Mouse (Mus musculus) ovary, postnatal 10 days (tissue): Measurements from ENCODE around the gene Tm9sf1.

Experiments
- DNase-seq: peaks from one replicate; pipeline ENCODE4 v3.0.0; 2022; ENCODE audit warnings: low spot score

Tm9sf1 gene

DNA sequence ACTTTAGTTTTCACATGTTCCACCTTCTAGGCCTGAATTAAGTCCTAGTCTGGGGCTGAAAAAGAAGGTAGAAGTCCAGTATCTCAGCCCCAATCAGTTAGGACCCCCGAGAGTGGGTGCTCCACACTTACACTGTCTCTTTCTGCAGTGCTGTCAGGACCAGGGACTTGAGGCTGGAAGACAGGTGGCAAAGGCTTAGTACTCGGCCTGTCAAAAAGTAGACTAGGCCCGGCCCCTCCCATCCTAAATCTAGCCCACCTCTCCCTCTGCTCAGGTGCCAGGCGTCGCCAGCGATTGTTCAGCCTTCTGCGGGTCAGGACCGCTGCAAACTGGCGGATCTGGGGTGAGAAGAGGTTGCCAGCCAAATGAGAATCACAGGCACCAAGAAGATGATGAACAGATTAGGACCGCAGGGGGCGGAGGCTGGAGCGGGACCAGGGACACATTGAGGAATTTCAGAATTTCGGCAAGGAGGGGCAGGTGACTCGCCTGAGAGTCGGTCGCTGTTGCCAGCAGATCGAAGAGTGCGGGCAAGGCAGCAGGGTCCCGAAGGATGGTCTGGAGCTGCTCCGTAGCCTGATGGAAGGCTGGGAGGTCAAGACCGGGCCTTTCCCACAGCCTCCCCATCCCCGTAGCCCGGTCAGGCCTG, 8.6 kb downstream of the Tm9sf1 start:
- no peak for DNase-seq

DNA sequence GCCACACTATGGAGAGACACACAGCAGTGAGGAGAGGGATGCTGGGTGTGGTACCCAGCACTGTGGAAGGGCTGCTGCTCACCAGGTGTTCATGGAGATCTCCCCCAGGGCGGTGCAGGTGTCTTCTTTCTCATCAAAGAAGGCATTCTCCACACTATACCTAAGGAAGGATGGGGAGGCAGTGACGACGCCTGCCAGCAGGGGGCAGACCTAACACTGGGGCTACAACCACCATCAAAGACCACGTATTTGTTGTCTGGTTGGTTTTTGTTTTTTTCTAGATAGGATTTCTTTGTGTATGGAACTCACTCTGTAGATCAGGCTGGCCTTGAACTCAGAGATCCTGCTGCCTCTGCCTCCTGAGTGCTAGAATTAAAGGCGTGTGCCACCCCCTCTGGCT, 14.3 kb downstream of the Tm9sf1 start:
- no peak for DNase-seq

DNA sequence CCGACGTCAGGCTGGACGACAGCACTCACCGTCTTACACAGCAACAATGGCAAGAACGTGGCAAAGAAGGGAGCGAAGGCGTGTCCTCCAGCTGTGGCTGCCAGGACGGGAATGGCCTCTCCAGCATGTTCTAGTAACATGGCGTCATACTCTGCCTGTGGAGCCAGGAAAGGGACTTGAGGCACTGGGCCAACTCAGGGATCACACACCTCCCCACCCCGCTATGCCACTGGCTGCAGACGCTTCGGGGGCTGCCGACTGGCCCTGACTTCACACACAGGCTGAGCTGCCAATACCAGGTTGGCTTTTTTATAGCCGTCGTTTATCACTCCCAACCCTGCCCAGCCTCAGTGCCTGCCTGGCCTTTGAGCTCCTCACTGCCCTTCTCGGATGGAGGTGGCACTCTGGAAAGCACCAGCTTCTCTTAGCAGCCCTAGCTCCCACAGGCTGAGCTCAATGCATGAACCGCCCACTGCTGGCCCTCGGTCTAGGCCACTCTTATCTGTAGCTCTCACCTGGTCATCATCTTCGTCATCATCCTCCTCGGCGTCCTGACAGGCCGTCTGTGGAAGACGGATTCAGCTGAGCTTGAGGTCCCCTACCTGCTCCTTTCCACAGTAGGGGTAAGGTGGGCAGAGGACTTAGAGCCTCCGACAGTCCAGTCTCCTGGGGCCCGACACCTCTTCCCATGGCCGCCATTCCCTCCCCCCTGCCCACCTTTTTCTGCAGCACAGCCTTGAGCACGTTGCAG, 15.4 kb downstream of the Tm9sf1 start:
- no peak for DNase-seq

DNA sequence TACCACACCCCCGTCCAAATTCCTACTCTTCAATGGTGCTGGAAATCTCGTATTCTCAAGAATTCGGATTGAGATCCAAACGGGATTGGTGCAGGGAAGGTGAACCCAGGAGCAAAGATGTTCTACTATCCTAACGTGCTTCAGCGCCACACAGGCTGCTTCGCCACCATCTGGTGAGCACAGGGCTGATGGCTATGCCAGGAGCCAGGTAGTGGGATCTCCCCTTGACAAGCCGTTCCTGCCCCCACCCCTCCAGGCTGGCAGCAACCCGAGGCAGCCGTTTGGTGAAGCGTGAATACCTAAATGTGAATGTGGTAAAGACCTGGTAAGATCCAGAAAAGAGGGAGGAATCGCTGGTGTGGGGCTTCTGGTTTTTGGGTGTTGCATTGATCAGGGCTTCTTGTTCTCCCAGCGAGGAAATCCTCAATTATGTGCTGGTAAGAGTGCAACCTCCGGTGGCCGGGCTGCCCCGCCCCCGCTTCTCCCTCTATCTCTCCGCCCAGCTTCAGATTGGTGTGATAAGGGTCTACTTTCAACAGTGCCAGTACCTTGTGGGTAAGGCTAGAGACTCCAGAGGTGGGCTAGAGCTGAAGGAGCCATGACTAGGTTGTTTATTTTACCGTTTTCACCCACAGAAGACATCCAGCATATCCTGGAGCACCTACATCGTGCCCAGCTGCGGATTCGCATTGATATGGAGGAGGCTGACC, 25.0 kb downstream of the Tm9sf1 start:
- no peak for DNase-seq

DNA sequence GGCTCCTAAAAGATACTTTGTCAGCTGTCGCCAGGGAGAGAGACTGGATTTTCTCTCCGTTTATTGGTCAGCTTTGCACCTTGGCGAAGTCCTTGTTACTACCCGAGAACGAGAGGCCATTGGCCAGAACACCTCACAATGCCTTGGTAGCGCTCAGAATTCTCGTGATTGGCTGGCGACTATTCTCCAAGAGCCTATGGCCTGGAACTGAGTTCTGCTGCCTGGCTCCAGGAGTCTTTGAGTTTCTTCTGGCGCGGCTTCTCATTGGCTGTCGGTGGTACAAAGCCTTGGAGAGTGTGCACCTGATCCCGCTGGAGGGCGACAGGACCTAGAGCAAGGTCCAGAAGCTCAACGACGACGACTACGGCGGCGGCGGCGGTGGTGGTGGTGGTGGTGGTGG, 25.8 kb downstream of the Tm9sf1 start, which contains the start of gene Rec8:
Rec8 (plus strand) TSS at position 216 of the 400 bp plus-strand sequence.
- DNase-seq: no peak

DNA sequence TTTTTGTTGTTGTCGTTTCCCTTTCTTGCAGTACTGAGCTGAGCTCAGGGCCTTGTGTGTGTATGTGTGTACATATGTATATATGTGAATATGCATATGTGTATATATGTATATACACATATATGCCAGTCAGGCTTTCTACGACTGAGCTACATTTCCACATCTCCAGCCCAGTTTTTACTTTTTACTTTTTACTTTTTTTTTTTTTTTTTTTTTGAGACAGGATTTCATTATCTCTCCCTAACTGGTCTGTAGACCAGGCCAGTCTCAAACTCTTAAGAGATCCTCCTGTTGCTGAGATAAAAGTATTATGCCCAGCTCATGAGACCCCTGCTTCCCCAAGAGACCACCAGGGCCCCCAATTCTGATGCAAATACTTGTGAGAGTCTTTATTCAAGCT, 26.8 kb downstream of the Tm9sf1 start:
- DNase-seq: no peak

DNA sequence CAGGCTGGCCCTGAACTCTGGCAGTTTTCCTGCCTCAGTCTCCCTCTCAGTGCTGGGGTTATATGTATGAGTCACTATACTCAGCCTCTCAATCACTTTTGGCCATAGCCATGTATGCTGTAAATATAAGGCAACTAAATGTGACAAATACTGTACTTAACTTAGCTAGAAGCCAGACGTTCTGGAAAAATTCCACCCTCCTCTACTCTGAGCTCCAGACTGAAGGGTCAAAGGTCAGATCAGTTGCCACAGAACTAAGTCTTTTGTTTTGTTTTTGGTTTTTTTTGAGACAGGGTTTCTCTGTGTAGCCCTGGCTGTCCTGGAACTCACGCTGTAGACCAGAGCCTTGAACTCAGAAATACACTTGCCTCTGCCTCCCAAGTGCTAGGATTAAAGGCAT, 27.7 kb downstream of the Tm9sf1 start:
- no peak for DNase-seq

DNA sequence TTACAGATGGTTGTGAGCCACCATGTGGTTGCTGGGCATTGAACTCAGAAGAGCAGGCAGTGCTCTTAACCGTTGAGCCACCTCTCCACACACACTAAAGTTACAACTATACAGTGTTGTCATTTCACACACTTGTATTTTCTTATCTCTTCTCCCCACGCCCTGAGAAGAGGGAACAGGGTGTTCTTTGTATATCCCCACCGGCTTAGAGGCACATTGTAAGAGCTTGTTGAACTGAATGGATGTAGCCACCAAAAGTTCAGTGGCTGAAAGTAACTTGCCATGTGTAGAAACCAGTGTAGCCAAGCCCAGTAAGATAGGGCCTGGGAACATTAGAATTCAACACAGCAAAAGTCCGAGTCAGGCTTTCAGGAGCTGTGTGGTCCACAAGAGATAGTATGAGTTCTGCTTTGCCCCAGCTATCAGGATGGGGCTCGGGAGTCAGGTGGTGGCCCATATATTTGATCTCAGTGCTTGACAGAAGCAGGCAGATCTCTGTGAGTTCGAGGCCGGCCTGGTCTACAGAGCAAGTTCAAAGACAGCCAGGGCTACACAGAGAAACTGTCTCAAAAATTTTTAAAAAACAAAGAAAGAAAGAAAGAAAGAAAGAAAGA, 28.9 kb downstream of the Tm9sf1 start:
- DNase-seq: no peak

DNA sequence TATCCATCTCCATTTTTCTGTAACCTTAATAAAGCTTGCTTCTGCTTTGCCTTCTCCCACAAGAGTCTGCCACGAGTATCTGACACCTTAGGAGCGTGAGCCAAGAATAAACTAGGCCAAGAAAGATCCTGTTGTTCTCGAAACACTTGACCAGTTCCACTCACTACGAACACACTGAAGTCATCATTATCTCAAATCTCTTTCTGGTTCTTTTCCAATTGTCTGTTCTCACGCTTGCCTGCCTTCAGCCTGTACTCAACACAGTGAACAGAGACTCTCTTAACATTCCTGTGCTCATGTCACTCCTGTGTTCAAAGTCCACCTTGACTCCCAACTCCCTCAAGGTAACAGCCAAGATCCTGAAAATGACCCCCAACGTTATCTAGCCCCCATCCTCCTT, 30.3 kb downstream of the Tm9sf1 start:
- DNase-seq: no peak

DNA sequence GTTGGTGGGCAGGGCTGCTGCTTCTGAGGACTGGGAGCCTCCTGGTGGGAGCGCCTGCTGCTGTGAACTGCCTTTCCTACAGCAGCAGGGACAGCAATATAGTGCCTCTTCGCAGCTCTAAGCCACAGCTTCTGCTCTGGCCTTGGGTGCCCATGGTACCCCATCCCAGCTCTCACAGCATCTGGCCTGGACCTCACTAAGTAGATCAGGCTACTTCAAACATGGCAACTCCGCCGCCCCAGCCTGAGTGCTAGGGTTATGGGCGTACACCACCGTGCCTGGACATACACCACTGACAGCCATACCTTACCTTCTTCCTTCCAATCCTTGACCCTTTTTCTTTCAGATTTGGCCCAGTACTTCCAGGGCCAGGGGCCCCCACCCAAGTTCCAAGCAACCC, 35.3 kb downstream of the Tm9sf1 start:
- no peak for DNase-seq

DNA sequence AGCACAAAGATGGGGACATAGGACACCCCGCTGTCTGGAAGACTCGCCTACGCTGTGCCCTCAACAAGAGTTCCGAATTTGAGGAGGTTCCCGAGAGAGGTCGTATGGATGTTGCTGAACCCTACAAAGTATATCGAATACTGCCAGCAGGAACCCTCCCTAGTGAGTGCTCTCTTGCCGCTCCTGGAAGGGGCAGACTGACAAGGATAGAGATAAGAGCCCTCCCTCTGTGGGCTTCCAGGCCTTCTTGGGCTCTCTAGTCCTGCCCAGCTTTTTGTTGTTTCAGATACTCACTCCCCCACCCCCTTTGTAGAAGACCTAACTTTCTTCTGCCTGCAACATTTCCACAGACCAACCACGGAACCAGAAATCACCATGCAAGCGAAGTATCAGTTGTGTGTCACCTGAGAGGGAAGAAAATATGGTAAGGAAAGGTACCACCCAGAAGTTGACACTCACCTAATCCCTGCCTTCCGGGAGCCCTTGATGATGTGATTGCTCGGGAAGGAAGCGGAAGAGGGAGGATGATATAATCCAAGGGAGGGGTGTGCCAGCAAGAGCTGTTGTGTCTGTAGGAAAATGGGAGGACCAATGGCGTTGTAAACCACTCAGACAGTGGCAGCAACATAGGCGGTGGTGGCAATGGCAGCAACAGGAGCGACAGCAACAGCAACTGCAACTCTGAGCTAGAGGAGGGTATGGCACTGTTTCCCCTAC, 37.7 kb downstream of the Tm9sf1 start:
- DNase-seq: no peak

DNA sequence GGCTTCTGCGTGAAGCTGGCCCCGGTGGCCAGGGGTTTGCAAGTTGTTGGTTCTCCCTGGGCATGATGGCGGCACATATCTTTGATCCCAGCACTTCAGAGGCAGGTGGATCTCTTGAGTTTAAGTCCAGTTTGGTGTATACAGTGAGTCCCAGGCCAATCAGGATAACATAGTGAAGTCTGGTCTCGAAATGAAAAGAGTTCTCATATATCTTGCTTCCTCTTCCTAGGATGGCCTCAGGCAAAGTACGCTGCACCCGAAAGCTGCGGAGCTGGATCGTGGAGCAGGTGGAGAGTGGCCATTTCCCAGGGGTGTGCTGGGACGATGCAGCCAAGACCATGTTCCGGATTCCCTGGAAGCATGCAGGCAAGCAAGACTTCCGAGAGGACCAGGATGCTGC, 38.8 kb downstream of the Tm9sf1 start:
- no peak for DNase-seq

DNA sequence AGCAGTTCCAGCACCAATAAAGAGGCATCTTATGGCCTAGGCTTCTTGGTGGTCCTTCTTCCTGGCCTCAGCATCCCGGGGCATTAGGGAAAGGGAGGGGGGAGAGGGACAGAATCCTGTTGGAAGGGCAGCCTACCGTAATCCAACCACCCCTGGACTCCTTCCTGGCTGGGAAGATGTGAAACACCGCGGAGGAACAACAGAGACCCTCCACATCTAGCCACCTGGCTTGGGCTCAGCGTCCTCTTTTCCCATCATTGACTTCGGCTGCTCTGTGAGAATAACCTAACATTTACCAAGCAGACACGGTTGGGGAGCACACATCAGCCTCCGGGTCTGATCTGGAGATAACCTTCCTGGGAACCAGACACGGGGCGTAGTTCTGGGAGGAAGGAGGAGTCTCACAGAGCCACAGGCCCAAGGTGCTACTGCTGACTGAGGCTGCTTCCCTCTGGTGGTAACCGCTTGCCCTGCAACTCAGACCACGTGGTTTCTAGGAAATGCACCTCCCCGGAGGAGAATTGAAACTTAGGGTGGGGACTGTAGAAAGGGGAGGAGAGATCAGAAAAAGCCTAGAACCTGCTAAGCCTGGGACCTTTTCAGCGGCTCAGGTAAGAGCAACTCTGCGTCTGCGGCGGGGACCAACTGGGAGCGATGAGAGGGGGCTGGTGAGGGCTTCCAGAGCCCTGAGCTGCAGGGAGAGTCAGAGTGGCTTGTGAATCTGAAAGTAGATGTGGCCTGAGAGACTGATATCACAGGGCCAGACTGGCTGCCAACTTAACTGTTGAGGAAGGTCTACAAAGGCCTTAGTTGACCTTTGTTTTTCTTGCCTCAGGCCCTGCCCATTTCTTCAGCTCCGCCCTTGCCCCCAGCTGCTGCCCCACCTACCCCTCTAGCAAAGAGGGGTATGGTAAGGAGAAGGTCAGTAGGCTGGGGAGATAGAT, 39.7 kb downstream of the Tm9sf1 start:
- peak; percentile 78 for DNase-seq

DNA sequence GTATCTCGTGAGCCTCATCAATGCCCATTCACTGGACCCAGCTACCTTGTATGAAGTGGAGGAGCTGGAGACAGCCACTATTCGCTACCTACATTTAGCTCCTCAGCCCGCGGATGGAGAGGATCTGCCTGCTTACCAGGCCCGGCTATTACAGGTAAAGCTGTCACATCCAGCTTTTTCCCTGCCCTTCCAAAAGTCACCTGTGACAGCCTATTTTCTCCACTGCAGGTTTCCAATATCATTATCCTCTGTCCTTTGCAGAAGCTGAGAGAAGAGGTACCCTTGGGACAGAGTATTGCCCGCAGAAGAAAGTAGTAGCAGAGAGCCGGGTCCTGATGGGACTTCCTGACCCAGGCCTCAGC, 40.4 kb downstream of the Tm9sf1 start, which contains the start of gene Irf9:
Irf9 (plus strand) TSS at position 301 of the 362 bp plus-strand sequence.
- no peak for DNase-seq

DNA sequence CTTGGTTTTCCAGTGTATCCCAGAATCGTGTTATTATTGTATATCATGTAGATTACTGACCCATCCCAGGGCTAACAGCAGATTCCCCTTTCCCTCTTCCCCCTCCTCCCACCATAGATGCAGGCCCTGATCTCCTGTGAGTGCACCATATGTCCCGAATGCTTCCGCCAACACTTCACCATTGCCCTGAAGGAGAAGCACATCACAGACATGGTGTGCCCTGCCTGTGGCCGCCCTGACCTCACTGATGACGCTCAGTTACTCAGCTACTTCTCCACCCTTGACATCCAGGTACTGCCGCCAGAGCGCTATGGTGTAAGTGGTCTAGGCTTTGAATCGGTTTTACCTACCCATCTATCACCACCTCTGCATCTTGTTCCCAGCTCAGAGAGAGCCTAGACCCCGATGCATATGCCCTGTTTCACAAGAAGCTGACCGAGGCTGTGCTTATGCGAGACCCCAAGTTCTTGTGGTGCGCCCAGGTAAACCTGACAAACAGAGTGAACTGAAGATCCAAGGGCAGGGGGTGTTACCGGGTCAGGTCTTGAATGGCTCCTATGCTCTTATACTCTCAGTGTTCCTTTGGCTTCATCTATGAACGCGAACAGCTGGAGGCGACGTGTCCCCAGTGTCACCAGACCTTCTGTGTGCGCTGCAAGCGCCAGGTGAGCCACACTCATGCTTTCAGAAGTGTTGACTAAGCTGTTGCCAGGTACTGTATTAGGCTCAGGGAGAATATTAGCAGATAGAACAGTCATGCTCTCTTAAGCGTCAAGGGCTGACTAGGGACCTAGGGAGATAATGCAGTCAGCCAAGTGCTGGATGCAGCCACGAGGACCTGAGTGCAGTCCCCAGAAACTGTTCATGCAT, 44.9 kb downstream of the Tm9sf1 start:
- DNase-seq: no peak

DNA sequence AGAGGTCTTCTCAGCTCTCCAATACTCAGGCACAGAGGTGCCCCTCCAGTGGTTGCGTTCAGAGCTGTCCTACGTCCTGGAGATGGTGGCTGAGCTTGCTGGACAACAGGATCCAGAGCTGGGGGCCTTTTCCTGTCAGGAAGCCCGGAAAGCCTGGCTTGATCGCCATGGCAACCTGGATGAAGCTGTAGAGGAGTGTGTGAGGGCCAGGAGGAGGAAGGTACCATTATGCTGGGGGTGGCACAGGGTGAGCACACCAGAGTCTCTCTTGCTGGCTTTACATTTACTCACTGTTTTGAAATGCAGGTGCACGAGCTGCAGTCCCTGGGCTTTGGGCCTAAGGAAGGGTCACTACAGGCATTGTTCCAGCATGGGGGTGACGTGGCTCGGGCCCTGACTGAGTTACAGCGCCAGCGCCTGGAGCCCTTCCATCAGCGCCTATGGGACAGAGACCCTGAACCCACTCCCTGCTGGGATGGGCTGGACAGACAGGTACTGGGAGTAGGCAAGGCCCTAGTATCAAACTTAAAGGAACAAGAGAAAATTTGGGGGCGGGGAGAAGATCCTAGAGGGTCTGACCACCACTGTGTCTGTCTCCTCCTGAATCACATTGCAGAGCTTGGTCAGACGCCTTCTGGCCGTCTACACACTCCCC, 47.4 kb downstream of the Tm9sf1 start:
- DNase-seq: no peak

DNA sequence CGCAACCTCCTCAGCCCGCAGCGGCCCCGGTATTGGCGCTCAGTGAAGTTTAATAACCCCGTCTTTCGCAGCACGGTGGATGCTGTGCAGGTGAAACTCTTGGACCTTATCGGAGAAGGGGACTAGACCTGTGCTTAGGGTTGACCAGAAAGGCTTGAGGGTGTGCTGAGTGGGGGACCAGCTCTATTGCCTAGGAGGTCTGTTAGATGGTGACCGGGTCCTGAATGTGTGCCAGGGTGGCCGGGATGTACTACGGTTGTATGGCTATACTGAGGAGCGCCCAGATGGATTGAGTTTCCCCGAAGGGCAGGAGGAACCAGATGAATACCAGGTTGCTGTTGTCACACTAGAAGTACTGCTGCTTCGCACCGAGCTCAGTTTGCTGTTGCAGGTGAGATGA, 51.4 kb downstream of the Tm9sf1 start:
- DNase-seq: no peak

DNA sequence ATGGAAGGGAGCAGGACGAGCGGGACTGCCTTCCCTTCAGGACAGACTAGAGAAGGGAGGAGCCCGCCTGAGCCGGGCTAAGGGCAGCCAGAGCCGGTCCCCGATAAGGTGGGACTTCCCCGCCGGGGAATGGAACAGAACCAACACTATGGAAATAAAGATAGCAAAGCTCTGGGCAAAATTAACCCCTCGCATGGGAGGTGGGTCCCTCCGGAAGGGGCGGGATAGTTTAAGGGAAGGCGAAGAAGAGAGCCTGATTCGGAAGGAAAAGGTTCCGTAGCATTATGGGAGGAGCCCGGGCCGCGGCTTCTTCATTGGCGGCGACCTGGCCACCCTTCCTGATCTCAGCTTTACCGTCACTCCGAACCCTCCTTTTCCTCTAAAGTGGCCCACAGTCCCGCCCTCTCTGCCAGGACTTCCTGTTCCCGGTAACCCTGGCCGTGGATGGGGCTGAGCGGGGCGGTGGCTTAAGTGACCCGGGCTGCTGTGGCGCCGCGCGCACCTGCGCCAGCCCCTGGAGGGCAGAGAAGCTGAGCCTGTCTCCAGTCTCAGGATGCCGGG, 52.2 kb downstream of the Tm9sf1 start, which contains the start of gene Rnf31:
Rnf31 (plus strand) TSS at position 378 of the 561 bp plus-strand sequence.
- DNase-seq: no peak

DNA sequence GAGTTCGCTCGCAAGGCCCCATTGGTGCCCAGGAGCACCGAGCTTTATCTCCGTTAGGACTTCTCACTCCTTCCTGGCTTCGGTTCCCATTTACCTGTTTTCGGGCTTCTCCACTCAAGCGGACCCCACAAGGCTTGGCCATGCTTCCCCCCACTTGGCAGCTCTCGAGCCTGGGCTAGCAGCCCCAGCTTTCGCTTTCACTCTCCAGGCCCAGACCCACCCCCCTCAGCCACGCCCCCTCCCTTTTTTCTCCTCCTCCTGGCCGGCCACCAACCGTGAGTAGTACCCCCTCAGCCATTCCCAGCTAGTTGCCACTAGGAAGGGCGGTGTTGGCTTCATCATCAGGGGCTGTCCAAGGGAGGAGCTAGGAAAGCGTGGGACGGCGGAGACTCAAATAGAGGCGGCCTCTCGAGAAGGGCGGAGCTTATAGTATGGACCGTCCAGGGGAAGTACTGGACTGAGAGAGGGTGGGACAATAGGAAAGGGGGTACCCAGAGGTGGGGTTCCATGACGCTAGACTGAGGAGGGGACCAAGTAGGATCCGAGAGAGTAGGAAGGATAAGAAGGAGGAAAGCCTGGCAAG, 52.8 kb downstream of the Tm9sf1 start, which contains the start of gene Psme2:
Psme2 (minus strand) TSS at position 366 of the 583 bp plus-strand sequence.
- peak; percentile 76 for DNase-seq
